Mouse (Mus musculus): Measurements from ENCODE around the gene Zcchc13. TPM values are rescaled to one million over a fixed set of nuclear protein-coding genes. Genes with fewer than 3 reads are reported as not detected.
A peak's percentile ranks its signal among the peaks of the same experiment; 100 is the strongest.

Gene Zcchc13
- not detected in 2 replicates for polyA plus RNA-seq (2014; fragmentation: Nextera tagmentation; extraction: Ambion mirVana)

- no peak for ATAC-seq
- H3K9me3 ChIP-seq (replicated peaks; ENCODE audit: control insufficient read depth, low read length) = no peaks in the 10 kb centered on the region
- 77% methylated on average over 12 of the region's 12 CpGs for WGBS
Measured at GRCm38 (mm10) chrX:103630303-103630702, at the start of gene Zcchc13. Zcchc13 (plus strand) TSS chrX:103630586.

GRCm38 (mm10) chrX:103584262-103584661, 46.1 kb upstream of the Zcchc13 start:
- Histone ChIP-seq H3K9ac (ENCODE audit: low read length) (no peak overlapping the region), H3K4me3 (ENCODE audit: low read depth, low read length) (no peak overlapping the region), H3K4me2 (ENCODE audit: low read length) (no peak overlapping the region), H3K4me1 (ENCODE audit: control insufficient read depth, insufficient read depth, low read length) (no peaks in the 10 kb centered on the region), H3K9me3 (replicated peaks; ENCODE audit: control insufficient read depth, low read length) (no peaks in the 10 kb centered on the region), H3K36me3 (ENCODE audit: control insufficient read depth, insufficient read depth, low read length) (0 out of 2 replicates have a peak, but pooled peaks cover 4% of the 10 kb centered on the region), H3K27me3 (replicated peaks; ENCODE audit: control insufficient read depth, insufficient read depth, low read length) (no peaks in the 10 kb centered on the region), H3K27ac (ENCODE audit: low read depth, low read length) (no peak overlapping the region)
- DNase-seq (ENCODE audit: low spot score) = no peak
- ATAC-seq = no peak
- 82% methylated on average over 1 of the region's 1 CpGs for whole genome bisulfite sequencing

More at GRCm38 (mm10) chrX:103630303-103630702, at the start of gene Zcchc13:
- Histone ChIP-seq H3K4me2 (ENCODE audit: low read length) (no peak within 1 kb of the TSS), H3K27me3 (replicated peaks; ENCODE audit: control insufficient read depth, insufficient read depth, low read length) (no peaks in the 10 kb centered on the region), H3K27ac (ENCODE audit: low read depth, low read length) (no peak within 1 kb of the TSS), H3K9ac (ENCODE audit: low read length) (no peak within 1 kb of the TSS), H3K4me1 (ENCODE audit: control insufficient read depth, insufficient read depth, low read length) (no peaks in the 10 kb centered on the region), H3K4me3 (ENCODE audit: low read depth, low read length) (no peak within 1 kb of the TSS), H3K36me3 (ENCODE audit: control insufficient read depth, insufficient read depth, low read length) (no peaks in the 10 kb centered on the region)
- DNase-seq (ENCODE audit: low spot score) = no peak

- no peaks in the 10 kb centered on the region for H3K27me3 ChIP-seq (replicated peaks; ENCODE audit: control insufficient read depth, insufficient read depth, low read length)
- H3K9me3 ChIP-seq (replicated peaks; ENCODE audit: control insufficient read depth, low read length) = no peaks in the 10 kb centered on the region
- peaks cover 27% of the 10 kb centered on the region; the same call in 1 of the 2 replicates for H3K36me3 ChIP-seq (ENCODE audit: control insufficient read depth, insufficient read depth, low read length)
- no peak overlapping the region for H3K9ac ChIP-seq (ENCODE audit: low read length)
- no peak overlapping the region for H3K4me2 ChIP-seq (ENCODE audit: low read length)
- no peaks in the 10 kb centered on the region for H3K4me1 ChIP-seq (ENCODE audit: control insufficient read depth, insufficient read depth, low read length)
- no peak overlapping the region for H3K27ac ChIP-seq (ENCODE audit: low read depth, low read length)
- 89% methylated on average over 6 of the region's 6 CpGs for WGBS
- ATAC-seq (no peak), DNase-seq (ENCODE audit: low spot score) (no peak)
- H3K4me3 ChIP-seq (ENCODE audit: low read depth, low read length) = no peak overlapping the region
Measured at GRCm38 (mm10) chrX:103592056-103592455, 38.3 kb upstream of the Zcchc13 start.

- Histone ChIP-seq H3K27ac (ENCODE audit: low read depth, low read length) (no peak overlapping the region), H3K27me3 (replicated peaks; ENCODE audit: control insufficient read depth, insufficient read depth, low read length) (no peaks in the 10 kb centered on the region), H3K9me3 (replicated peaks; ENCODE audit: control insufficient read depth, low read length) (no peaks in the 10 kb centered on the region), H3K4me1 (ENCODE audit: control insufficient read depth, insufficient read depth, low read length) (no peaks in the 10 kb centered on the region), H3K4me2 (ENCODE audit: low read length) (no peak overlapping the region), H3K4me3 (ENCODE audit: low read depth, low read length) (no peak overlapping the region), H3K36me3 (ENCODE audit: control insufficient read depth, insufficient read depth, low read length) (peaks cover 49% of the 10 kb centered on the region), H3K9ac (ENCODE audit: low read length) (no peak overlapping the region)
- ATAC-seq (no peak), DNase-seq (ENCODE audit: low spot score) (no peak)
- 95% methylated on average over 5 of the region's 5 CpGs for WGBS
Measured at GRCm38 (mm10) chrX:103602553-103602952, 27.8 kb upstream of the Zcchc13 start.

GRCm38 (mm10) chrX:103604211-103604610, 26.2 kb upstream of the Zcchc13 start:
- H3K36me3 ChIP-seq (ENCODE audit: control insufficient read depth, insufficient read depth, low read length) = peaks cover 46% of the 10 kb centered on the region
- 84% methylated on average over 5 of the region's 5 CpGs for WGBS

GRCm38 (mm10) chrX:103605473-103605872, 24.9 kb upstream of the Zcchc13 start:
- Histone ChIP-seq H3K4me1 (ENCODE audit: control insufficient read depth, insufficient read depth, low read length) (no peaks in the 10 kb centered on the region), H3K27me3 (replicated peaks; ENCODE audit: control insufficient read depth, insufficient read depth, low read length) (no peaks in the 10 kb centered on the region), H3K9ac (ENCODE audit: low read length) (no peak overlapping the region), H3K36me3 (ENCODE audit: control insufficient read depth, insufficient read depth, low read length) (peaks cover 51% of the 10 kb centered on the region), H3K4me3 (ENCODE audit: low read depth, low read length) (no peak overlapping the region), H3K9me3 (replicated peaks; ENCODE audit: control insufficient read depth, low read length) (no peaks in the 10 kb centered on the region), H3K27ac (ENCODE audit: low read depth, low read length) (no peak overlapping the region), H3K4me2 (ENCODE audit: low read length) (no peak overlapping the region)
- ATAC-seq = no peak
- DNase-seq (ENCODE audit: low spot score) = no peak
- 92% methylated on average over 8 of the region's 8 CpGs for WGBS

More at GRCm38 (mm10) chrX:103604211-103604610, 26.2 kb upstream of the Zcchc13 start:
- no peak for ATAC-seq
- no peak for DNase-seq (ENCODE audit: low spot score)
- Histone ChIP-seq H3K9ac (ENCODE audit: low read length) (no peak overlapping the region), H3K4me1 (ENCODE audit: control insufficient read depth, insufficient read depth, low read length) (no peaks in the 10 kb centered on the region), H3K9me3 (replicated peaks; ENCODE audit: control insufficient read depth, low read length) (no peaks in the 10 kb centered on the region), H3K4me2 (ENCODE audit: low read length) (no peak overlapping the region), H3K27me3 (replicated peaks; ENCODE audit: control insufficient read depth, insufficient read depth, low read length) (no peaks in the 10 kb centered on the region), H3K27ac (ENCODE audit: low read depth, low read length) (no peak overlapping the region), H3K4me3 (ENCODE audit: low read depth, low read length) (no peak overlapping the region)

- WGBS = 92% methylated on average over 5 of the region's 5 CpGs
- H3K4me1 ChIP-seq (ENCODE audit: control insufficient read depth, insufficient read depth, low read length) = no peaks in the 10 kb centered on the region
- ATAC-seq = no peak
- no peak overlapping the region for H3K9ac ChIP-seq (ENCODE audit: low read length)
- H3K4me3 ChIP-seq (ENCODE audit: low read depth, low read length) = no peak overlapping the region
- H3K9me3 ChIP-seq (replicated peaks; ENCODE audit: control insufficient read depth, low read length) = no peaks in the 10 kb centered on the region
- DNase-seq (ENCODE audit: low spot score) = peak; percentile 29
- H3K4me2 ChIP-seq (ENCODE audit: low read length) = no peak overlapping the region
- H3K36me3 ChIP-seq (ENCODE audit: control insufficient read depth, insufficient read depth, low read length) = peaks cover 42% of the 10 kb centered on the region; the same call in 1 of the 2 replicates
- H3K27me3 ChIP-seq (replicated peaks; ENCODE audit: control insufficient read depth, insufficient read depth, low read length) = no peaks in the 10 kb centered on the region
- H3K27ac ChIP-seq (ENCODE audit: low read depth, low read length) = no peak overlapping the region
Measured at GRCm38 (mm10) chrX:103610401-103610800, 20.0 kb upstream of the Zcchc13 start.

GRCm38 (mm10) chrX:103611462-103611861, 18.9 kb upstream of the Zcchc13 start:
- no peak for DNase-seq (ENCODE audit: low spot score)
- H3K4me3 ChIP-seq (ENCODE audit: low read depth, low read length) = no peak overlapping the region
- 90% methylated on average over 2 of the region's 2 CpGs for WGBS
- peaks cover 35% of the 10 kb centered on the region; the same call in 1 of the 2 replicates for H3K36me3 ChIP-seq (ENCODE audit: control insufficient read depth, insufficient read depth, low read length)
- no peak overlapping the region for H3K4me2 ChIP-seq (ENCODE audit: low read length)
- no peaks in the 10 kb centered on the region for H3K4me1 ChIP-seq (ENCODE audit: control insufficient read depth, insufficient read depth, low read length)
- no peak for ATAC-seq
- H3K27me3 ChIP-seq (replicated peaks; ENCODE audit: control insufficient read depth, insufficient read depth, low read length) = no peaks in the 10 kb centered on the region
- no peaks in the 10 kb centered on the region for H3K9me3 ChIP-seq (replicated peaks; ENCODE audit: control insufficient read depth, low read length)
- no peak overlapping the region for H3K9ac ChIP-seq (ENCODE audit: low read length)
- H3K27ac ChIP-seq (ENCODE audit: low read depth, low read length) = no peak overlapping the region

- ATAC-seq (no peak), DNase-seq (ENCODE audit: low spot score) (no peak)
- Histone ChIP-seq H3K9me3 (replicated peaks; ENCODE audit: control insufficient read depth, low read length) (no peaks in the 10 kb centered on the region), H3K4me3 (ENCODE audit: low read depth, low read length) (no peak overlapping the region), H3K4me2 (ENCODE audit: low read length) (no peak overlapping the region), H3K4me1 (ENCODE audit: control insufficient read depth, insufficient read depth, low read length) (no peaks in the 10 kb centered on the region), H3K36me3 (ENCODE audit: control insufficient read depth, insufficient read depth, low read length) (peaks cover 18% of the 10 kb centered on the region; the same call in 1 of the 2 replicates), H3K9ac (ENCODE audit: low read length) (no peak overlapping the region), H3K27ac (ENCODE audit: low read depth, low read length) (no peak overlapping the region), H3K27me3 (replicated peaks; ENCODE audit: control insufficient read depth, insufficient read depth, low read length) (no peaks in the 10 kb centered on the region)
- WGBS = 92% methylated on average over 24 of the region's 24 CpGs
Measured at GRCm38 (mm10) chrX:103614700-103615233, 15.6 kb upstream of the Zcchc13 start.

Measured in forebrain, embryonic 14.5 days (tissue).